ENCODE assay signal across 13 mouse cellular contexts in genomic region chr2:165106585-165106984, GRCm38 (mm10). TPM values are rescaled to one million over a fixed set of nuclear protein-coding genes. Genes with fewer than 3 reads are reported as not detected.
A peak's percentile ranks its signal among the peaks of the same experiment; 100 is the strongest.
DNase-seq lines count a peak whose midpoint lies in the region; ATAC-seq and TF ChIP-seq lines count a peak whose summit lies in the region.
"Had no signal": no experiment of that assay in that cellular context is flagged by ENCODE, and none has a peak within 500 bp of the region (broad histone marks: within the 10 kb centered on the region; RNA-seq: fewer than 3 reads in every experiment).

No protein-coding gene starts in this region.

- H3K4me3 ChIP-seq in neural tube, embryonic 12.5 days, result no peak overlapping the region
- no peak overlapping the region for H3K4me3 ChIP-seq in forebrain, embryonic 14.5 days (ENCODE audit: low read depth, low read length)
- no peak overlapping the region for H3K4me3 ChIP-seq in hindbrain, postnatal 0 days (ENCODE audit: low read length)
- H3K4me3 ChIP-seq in intestine, embryonic 15.5 days (replicated peaks), result no peak overlapping the region

- 23% methylated on average over 18 of the region's 18 CpGs for WGBS in neural tube, embryonic 12.5 days
- WGBS in forebrain, embryonic 14.5 days, result 18% methylated on average over 18 of the region's 18 CpGs
- WGBS in hindbrain, postnatal 0 days, result 16% methylated on average over 18 of the region's 18 CpGs
- 23% methylated on average over 18 of the region's 18 CpGs for WGBS in intestine, embryonic 15.5 days

- no peak overlapping the region for H3K9ac ChIP-seq in neural tube, embryonic 12.5 days
- no peak overlapping the region for H3K9ac ChIP-seq in forebrain, embryonic 14.5 days (ENCODE audit: low read length)
- H3K9ac ChIP-seq in hindbrain, postnatal 0 days (replicated peaks; ENCODE audit: low read length), result no peak overlapping the region
- no peak overlapping the region for H3K9ac ChIP-seq in intestine, embryonic 15.5 days
- H3K9ac ChIP-seq: lung, embryonic 14.5 days had no signal

- ATAC-seq in neural tube, embryonic 12.5 days (ENCODE audit: low FRiP score, low read depth), result peak; percentile 23; the same call in 1 of the 2 replicates
- peak; percentile 4; the same call in 1 of the 2 replicates for ATAC-seq in forebrain, embryonic 14.5 days
- peak; percentile 36 for ATAC-seq in hindbrain, postnatal 0 days
- ATAC-seq in intestine, embryonic 15.5 days, result no peak

- H3K27me3 ChIP-seq in neural tube, embryonic 12.5 days (replicated peaks), result peaks cover 72% of the 10 kb centered on the region
- H3K27me3 ChIP-seq in forebrain, embryonic 14.5 days (replicated peaks; ENCODE audit: control insufficient read depth, insufficient read depth, low read length), result peaks cover 13% of the 10 kb centered on the region
- H3K27me3 ChIP-seq in hindbrain, postnatal 0 days (ENCODE audit: insufficient read depth, low read length), result peaks cover 3% of the 10 kb centered on the region
- H3K27me3 ChIP-seq in splenic B cell, adult 2 months (ENCODE audit: control insufficient read depth, insufficient read depth, low read length, poor library complexity, severe bottlenecking), result no peaks in the 10 kb centered on the region
- H3K27me3 ChIP-seq in intestine, embryonic 15.5 days (replicated peaks), result peaks cover 65% of the 10 kb centered on the region

- no peak for DNase-seq in neural tube, embryonic 10.5 days (ENCODE audit: extremely low spot score, low spot score)
- DNase-seq in forebrain, embryonic 14.5 days (ENCODE audit: low spot score), result no peak
- peak; percentile 45 for DNase-seq in hindbrain, postnatal 0 days (ENCODE audit: low spot score)
- DNase-seq in splenic B cell, adult 2 months (ENCODE audit: low read depth, low spot score), result peak; percentile 44
- DNase-seq in layer of hippocampus, adult 9-11 months, result no peak
- DNase-seq: heart, adult 11 months; heart, postnatal 4 days; lung, embryonic 14.5 days had no signal

- no peaks in the 10 kb centered on the region for H3K9me3 ChIP-seq in neural tube, embryonic 12.5 days
- H3K9me3 ChIP-seq in forebrain, embryonic 14.5 days (replicated peaks; ENCODE audit: control insufficient read depth, low read length), result no peaks in the 10 kb centered on the region
- H3K9me3 ChIP-seq in hindbrain, postnatal 0 days (ENCODE audit: low read length), result no peaks in the 10 kb centered on the region
- H3K9me3 ChIP-seq in intestine, embryonic 15.5 days, result no peaks in the 10 kb centered on the region

- TF ChIP-seq CTCF in hindbrain, postnatal 0 days (IDR thresholded peaks at IDR 0.05; ENCODE audit: low read depth), result 0 out of 2 replicates have a peak, but pooled peaks have one; percentile 22

- 0 out of 2 replicates have a peak, but pooled peaks cover 8% of the 10 kb centered on the region for H3K4me1 ChIP-seq in neural tube, embryonic 12.5 days
- peaks cover 5% of the 10 kb centered on the region for H3K4me1 ChIP-seq in forebrain, embryonic 14.5 days (ENCODE audit: control insufficient read depth, insufficient read depth, low read length)
- H3K4me1 ChIP-seq in hindbrain, postnatal 0 days (ENCODE audit: insufficient read depth, low read length), result no peaks in the 10 kb centered on the region
- H3K4me1 ChIP-seq in intestine, embryonic 15.5 days (replicated peaks), result no peaks in the 10 kb centered on the region

- no peaks in the 10 kb centered on the region for H3K36me3 ChIP-seq in neural tube, embryonic 12.5 days
- no peaks in the 10 kb centered on the region for H3K36me3 ChIP-seq in forebrain, embryonic 14.5 days (ENCODE audit: control insufficient read depth, insufficient read depth, low read length)
- H3K36me3 ChIP-seq in hindbrain, postnatal 0 days (ENCODE audit: insufficient read depth, low read length), result no peaks in the 10 kb centered on the region
- H3K36me3 ChIP-seq in splenic B cell, adult 2 months (ENCODE audit: control insufficient read depth, insufficient read depth, low read length, poor library complexity, severe bottlenecking), result no peaks in the 10 kb centered on the region
- no peaks in the 10 kb centered on the region for H3K36me3 ChIP-seq in intestine, embryonic 15.5 days

- H3K4me2 ChIP-seq in neural tube, embryonic 12.5 days (replicated peaks), result no peak overlapping the region
- H3K4me2 ChIP-seq in forebrain, embryonic 14.5 days (ENCODE audit: low read length), result no peak overlapping the region
- H3K4me2 ChIP-seq in hindbrain, postnatal 0 days (ENCODE audit: low read depth, low read length), result no peak overlapping the region
- no peak overlapping the region for H3K4me2 ChIP-seq in intestine, embryonic 15.5 days (replicated peaks)
- H3K4me2 ChIP-seq: lung, embryonic 14.5 days had no signal

- H3K27ac ChIP-seq in neural tube, embryonic 12.5 days, result no peak overlapping the region
- H3K27ac ChIP-seq in forebrain, embryonic 14.5 days (ENCODE audit: low read depth, low read length), result no peak overlapping the region
- H3K27ac ChIP-seq in hindbrain, postnatal 0 days, result no peak overlapping the region
- no peak overlapping the region for H3K27ac ChIP-seq in intestine, embryonic 15.5 days

RNA-seq across cellular contexts. Expression of gene 1700025C18Rik, which starts 16.0 kb away (rescaled TPM):
- not detected in 2 replicates for polyA plus RNA-seq in neural tube, embryonic 12.5 days (2016; fragmentation: Nextera tagmentation; extraction: Ambion mirVana)
- polyA plus RNA-seq in forebrain, embryonic 14.5 days (2014; fragmentation: Nextera tagmentation; extraction: Ambion mirVana), result not detected in 2 replicates
- not detected in 2 replicates for total RNA-seq in hindbrain, postnatal 0 days (2014; rRNA removed)
- not detected in 2 replicates for polyA plus RNA-seq in hindbrain, postnatal 0 days (2015; fragmentation: Nextera tagmentation; extraction: Ambion mirVana)
- polyA plus RNA-seq in intestine, embryonic 15.5 days (2015; fragmentation: Nextera tagmentation; extraction: Ambion mirVana), result not detected in 2 replicates
- total RNA-seq: heart, postnatal 4 days had no signal
- polyA plus RNA-seq: cortical plate, adult 2 months; limb, embryonic 14.5 days; lung, embryonic 14.5 days; urinary bladder, adult 2 months had no signal

RNA-seq across cellular contexts. Expression of gene Cd40, which starts 51.2 kb away (rescaled TPM):
- polyA plus RNA-seq in neural tube, embryonic 12.5 days (2016; fragmentation: Nextera tagmentation; extraction: Ambion mirVana), result 6.8 and 8.0 TPM in 2 replicates
- polyA plus RNA-seq in forebrain, embryonic 14.5 days (2014; fragmentation: Nextera tagmentation; extraction: Ambion mirVana), result 7.4 and 8.2 TPM in 2 replicates
- total RNA-seq in hindbrain, postnatal 0 days (2014; rRNA removed), result 3.8 and 7.3 TPM in 2 replicates
- polyA plus RNA-seq in hindbrain, postnatal 0 days (2015; fragmentation: Nextera tagmentation; extraction: Ambion mirVana), result 4.8 and 5.4 TPM in 2 replicates
- polyA plus RNA-seq in intestine, embryonic 15.5 days (2015; fragmentation: Nextera tagmentation; extraction: Ambion mirVana), result 8.5 and 9.3 TPM in 2 replicates

Comparison
In these comparisons a context has a peak if more than half of its experiments do, and no peak if none do; other contexts are left out.
1. DNase-seq: peak in hindbrain, postnatal 0 days (single experiment) and splenic B cell, adult 2 months (single experiment); none in neural tube, embryonic 10.5 days (single experiment), forebrain, embryonic 14.5 days (single experiment) and layer of hippocampus, adult 9-11 months (single experiment).